Mouse (Mus musculus) frontal cortex, postnatal 10 days (tissue): Measurements from ENCODE around the gene Tuba1c.
A peak's percentile ranks its signal among the peaks of the same experiment; 100 is the strongest.

Experiments used
- DNase-seq, 2 experiments: peaks; one replicate each; pipeline ENCODE4 v3.0.0; 2022; ENCODE audit warnings: low spot score in 2 of 2, mixed read lengths in 1 of 2

Tuba1c gene

GRCm38 (mm10) chr15:98996840-98997239 is 32.9 kb upstream of the Tuba1c start:
- DNase-seq = no peak

- DNase-seq = no peak
Observed at GRCm38 (mm10) chr15:98997938-98998774, 31.5 kb upstream of the Tuba1c start.

- DNase-seq = no peak
Observed at GRCm38 (mm10) chr15:98998775-98999157, 30.9 kb upstream of the Tuba1c start.

- DNase-seq = no peak
Observed at GRCm38 (mm10) chr15:99000535-99001283, 29.0 kb upstream of the Tuba1c start.

- DNase-seq = no peak
Observed at GRCm38 (mm10) chr15:99001451-99001931, 28.2 kb upstream of the Tuba1c start.

DNA sequence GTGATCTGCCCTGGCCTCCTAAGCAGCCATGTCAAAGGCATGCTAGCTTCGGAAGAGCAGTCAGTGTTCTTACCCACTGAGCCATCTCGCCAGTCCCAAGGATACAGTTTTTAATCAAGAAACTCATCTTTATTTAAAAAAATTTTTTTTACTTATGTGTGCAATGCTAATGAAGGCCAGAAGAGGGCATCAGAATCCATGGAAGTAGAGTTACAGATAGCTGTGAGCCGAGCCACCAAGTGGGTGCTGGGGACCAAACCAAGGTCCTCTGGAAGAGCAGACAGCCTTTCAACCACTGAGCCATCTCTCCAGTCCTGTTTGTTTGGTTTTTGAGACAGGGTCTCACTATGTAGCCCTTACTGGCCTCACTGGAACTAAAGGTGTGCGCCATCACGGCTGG is 26.1 kb upstream of the Tuba1c start:
- DNase-seq = no peak

DNA sequence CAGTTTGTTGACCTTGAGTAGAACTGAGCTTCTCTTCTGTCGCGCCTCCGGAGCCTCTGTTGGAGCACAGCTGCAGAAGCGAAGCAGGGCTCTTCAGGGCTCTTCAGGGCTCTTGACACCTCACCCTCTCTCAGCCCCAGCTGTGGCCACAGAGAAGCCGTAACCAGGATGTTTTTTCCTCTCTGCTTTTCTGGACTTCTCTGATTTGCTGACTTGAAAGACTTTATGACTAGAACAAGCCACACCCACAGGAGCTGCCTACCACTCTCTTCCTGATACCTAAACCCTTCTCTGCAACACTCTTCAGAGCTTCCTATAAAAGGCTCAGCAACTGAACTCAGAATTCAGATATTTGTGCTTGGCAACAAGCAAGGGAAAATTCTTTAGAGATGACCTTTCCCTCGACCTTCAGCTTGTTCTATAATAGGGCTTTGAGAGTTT is 20.9 kb upstream of the Tuba1c start:
- no peak for DNase-seq

DNA sequence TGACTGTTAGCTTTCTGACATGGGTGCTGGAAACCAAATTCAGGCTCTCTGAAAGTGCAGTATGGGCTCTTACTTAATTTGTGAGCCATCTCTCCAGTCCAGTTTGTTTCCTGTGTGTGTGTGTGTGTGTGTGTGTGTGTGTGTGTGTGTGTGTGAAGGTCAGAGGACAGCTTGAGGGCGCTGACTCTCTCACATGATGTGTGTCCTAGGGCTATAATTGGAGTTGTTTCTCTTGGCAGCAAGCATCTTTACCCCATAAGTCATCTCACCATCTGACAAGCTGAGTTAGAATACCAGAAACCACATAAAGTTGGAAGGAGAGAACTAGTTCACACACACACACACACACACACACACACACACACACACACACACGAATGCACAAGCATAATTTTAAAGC is 18.8 kb upstream of the Tuba1c start:
- no peak for DNase-seq

DNA sequence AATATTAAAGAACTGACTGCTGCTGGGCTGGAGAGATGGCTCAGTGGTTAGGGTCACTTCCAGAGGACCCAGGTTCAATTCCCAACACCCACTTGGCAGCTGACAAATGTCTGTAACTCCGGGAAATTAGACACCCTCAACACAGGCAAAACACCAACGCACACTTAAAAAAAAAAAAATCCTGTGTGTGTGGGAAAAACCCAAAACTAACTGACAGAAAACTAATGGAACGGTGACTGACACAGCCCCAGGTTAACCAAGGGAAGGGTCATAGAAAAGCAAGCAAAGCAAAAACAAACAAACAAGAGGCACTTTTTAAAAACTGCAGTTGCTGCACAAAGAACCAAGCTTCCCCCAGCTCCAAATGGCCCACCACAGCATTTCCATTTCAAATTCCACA is 17.7 kb upstream of the Tuba1c start:
- no peak for DNase-seq

GRCm38 (mm10) chr15:99014496-99015030 is 15.1 kb upstream of the Tuba1c start:
- no peak for DNase-seq

- DNase-seq = no peak
Observed at GRCm38 (mm10) chr15:99017355-99017761, 12.3 kb upstream of the Tuba1c start.

- no peak for DNase-seq
Observed at GRCm38 (mm10) chr15:99017986-99018385, 11.7 kb upstream of the Tuba1c start.

- no peak for DNase-seq
Observed at GRCm38 (mm10) chr15:99018630-99019029, 11.1 kb upstream of the Tuba1c start.

DNA sequence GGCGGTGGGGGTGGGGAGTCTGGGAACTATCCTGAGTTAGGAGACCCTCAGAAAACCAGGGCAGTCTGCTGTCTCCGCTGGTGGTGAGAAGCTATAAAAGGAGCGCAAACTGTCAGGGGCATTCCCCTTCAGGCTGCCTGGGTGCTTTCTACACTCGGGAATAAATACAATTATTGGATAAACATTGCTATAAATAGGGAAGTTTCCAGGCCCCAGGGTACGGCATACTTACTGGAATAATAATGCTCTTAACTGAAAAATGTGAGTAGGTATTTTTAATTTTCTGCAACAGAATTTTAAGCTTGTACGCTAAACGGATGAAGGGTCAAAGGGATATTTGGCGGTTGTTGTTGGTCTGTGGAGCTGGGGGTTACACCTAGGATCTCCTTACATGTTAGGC is 10.3 kb upstream of the Tuba1c start:
- DNase-seq = no peak

DNA sequence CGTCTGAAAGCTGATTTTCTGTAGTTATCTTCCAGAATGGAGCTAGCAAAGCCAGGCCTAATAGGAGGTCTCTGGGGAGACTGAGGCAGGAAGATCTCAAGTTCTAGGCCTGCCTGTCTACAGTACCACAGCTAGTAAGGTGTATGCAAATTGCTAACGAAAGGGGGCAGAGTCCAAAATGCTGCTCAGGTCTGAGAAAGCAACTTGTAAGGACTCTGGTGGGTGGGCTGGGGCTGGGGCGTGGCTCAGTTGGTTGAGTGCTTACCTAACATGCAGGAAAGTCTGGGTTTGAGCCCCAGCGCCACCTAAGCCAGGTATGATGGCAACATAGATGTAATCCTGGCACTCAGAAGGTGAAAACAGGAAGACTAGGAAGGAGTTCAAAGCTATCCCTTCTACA is 9.5 kb upstream of the Tuba1c start:
- DNase-seq = no peak

- no peak for DNase-seq
Observed at GRCm38 (mm10) chr15:99021255-99021654, 8.4 kb upstream of the Tuba1c start.

GRCm38 (mm10) chr15:99024668-99025314 is 4.9 kb upstream of the Tuba1c start:
- peak in 1 of 2 experiments; percentile 69 for DNase-seq

DNA sequence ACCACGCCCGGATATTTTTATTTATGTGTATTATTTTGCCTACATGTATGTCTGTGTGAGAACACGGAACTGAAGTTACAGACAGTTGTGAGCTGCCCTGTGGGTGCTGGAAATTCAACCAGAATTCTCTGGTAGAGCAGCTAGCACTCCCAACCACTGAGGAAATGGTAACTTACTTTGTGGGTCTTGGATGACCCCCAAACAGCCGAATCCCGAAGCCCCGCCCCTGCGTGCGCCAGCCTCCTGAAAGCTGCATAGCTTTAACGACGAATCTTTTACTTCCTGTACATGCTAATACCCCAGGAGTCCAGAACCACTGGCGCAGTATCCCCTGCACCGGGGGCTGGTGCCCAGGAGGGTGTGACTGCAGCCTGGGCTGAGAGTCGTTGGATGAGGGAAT is 4.3 kb upstream of the Tuba1c start:
- DNase-seq = no peak

DNA sequence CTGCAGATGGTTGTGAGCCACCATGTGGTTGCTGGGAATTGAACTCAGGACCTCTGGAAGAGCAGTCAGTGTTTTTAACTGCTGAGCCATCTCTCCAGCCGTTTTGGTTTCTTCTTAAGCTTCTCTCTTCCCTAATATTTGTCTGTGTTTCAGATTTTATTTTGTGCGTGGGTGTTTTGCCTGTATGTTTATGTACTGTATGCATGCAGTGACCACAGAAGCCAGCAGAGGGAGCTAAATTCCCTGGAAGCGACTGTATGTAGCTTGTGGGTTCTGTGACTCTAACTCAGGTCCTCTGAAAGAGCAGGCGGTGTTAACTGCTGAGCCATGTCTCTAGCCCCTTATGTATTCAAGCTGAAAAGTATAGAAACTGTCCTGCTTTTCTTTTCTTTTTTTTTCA is 3.4 kb upstream of the Tuba1c start:
- no peak for DNase-seq

GRCm38 (mm10) chr15:99027116-99027515 is 2.6 kb upstream of the Tuba1c start:
- no peak for DNase-seq

DNA sequence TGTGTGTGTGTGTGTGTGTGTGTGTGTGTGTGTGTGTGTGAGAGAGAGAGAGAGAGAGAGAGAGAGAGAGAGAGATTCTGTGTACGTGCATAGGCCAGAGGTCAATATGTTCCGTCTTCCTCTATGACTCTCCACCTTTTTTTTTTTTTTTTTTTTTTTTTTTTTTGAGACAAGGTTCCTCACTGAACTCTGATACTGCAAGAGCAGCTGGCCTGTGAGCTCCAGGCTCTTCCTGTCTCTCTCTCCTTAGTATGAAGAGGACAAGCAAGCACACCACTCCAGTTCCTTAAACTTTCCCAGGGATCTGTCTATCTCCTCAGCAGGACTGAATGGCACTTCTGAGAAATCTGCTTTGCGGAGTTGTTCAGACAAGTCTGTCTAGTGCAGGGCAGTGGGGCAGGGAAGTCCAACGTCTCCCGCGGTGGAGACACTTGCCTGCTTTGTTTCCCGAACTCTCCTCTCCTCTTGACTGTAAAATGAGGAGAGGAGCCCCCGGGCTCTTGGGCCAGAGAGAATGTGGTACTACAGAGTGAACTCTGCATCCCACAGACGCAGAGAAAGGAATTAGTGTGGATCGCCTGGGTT is 725 bp upstream of the Tuba1c start:
- no peak for DNase-seq
